Mouse (Mus musculus) right cerebral cortex, postnatal 4 days (tissue): ENCODE measurements around the gene G530012D18Rik.
"Not testable (repeated sequence)": the region's sequence is repeated elsewhere in the genome, so short reads cannot be mapped to it uniquely, and the experiment has no call there.

Experiments
- DNase-seq: peaks from one replicate; pipeline ENCODE4 v3.0.0-alpha.2; 2022

G530012D18Rik gene

GRCm38 (mm10) chr1:85617161-85617560 is 41.7 kb downstream of the G530012D18Rik start:
- not testable (repeated sequence) for DNase-seq

- DNase-seq: not testable (repeated sequence)
These were observed 43.2 kb downstream of the G530012D18Rik start for GRCm38 (mm10) chr1:85618689-85619088.
